Mouse (Mus musculus): ENCODE data around the gene Gli1. TPM values are rescaled to one million over a fixed set of nuclear protein-coding genes. Genes with fewer than 3 reads are reported as not detected.
A peak's percentile ranks its signal among the peaks of the same experiment; 100 is the strongest.

Gene Gli1
- polyA plus RNA-seq, 1 experiment, result 0.06 TPM

- no peak for TF ChIP-seq GATA1 (IDR thresholded peaks at IDR 0.05; ENCODE audit: low read length)
Measured at GRCm38 (mm10) chr10:127312858-127313257, 28.9 kb downstream of the Gli1 start.

- no peak for TF ChIP-seq GATA1 (IDR thresholded peaks at IDR 0.05; ENCODE audit: low read length)
Measured at GRCm38 (mm10) chr10:127312356-127312676, 29.5 kb downstream of the Gli1 start.

- no peak for TF ChIP-seq GATA1 (IDR thresholded peaks at IDR 0.05; ENCODE audit: low read length)
Measured at GRCm38 (mm10) chr10:127311476-127312355, 30.1 kb downstream of the Gli1 start, which contains the start of gene Mars. Gene Mars, minus strand, starts transcription at chr10:127311786.

GRCm38 (mm10) chr10:127310523-127311475 is 31.0 kb downstream of the Gli1 start:
- no peak for TF ChIP-seq GATA1 (IDR thresholded peaks at IDR 0.05; ENCODE audit: low read length)

GRCm38 (mm10) chr10:127303136-127303535 is 38.6 kb downstream of the Gli1 start:
- TF ChIP-seq GATA1 (IDR thresholded peaks at IDR 0.05; ENCODE audit: low read length), result no peak

- TF ChIP-seq GATA1 (IDR thresholded peaks at IDR 0.05; ENCODE audit: low read length), result no peak
Measured at GRCm38 (mm10) chr10:127300361-127300760, 41.4 kb downstream of the Gli1 start.

- TF ChIP-seq GATA1 (IDR thresholded peaks at IDR 0.05; ENCODE audit: low read length), result no peak
Measured at GRCm38 (mm10) chr10:127297015-127297871, 44.5 kb downstream of the Gli1 start.

GRCm38 (mm10) chr10:127295986-127296794 is 45.6 kb downstream of the Gli1 start:
- no peak for TF ChIP-seq GATA1 (IDR thresholded peaks at IDR 0.05; ENCODE audit: low read length)

- no peak for TF ChIP-seq GATA1 (IDR thresholded peaks at IDR 0.05; ENCODE audit: low read length)
Measured at GRCm38 (mm10) chr10:127294895-127295510, 46.8 kb downstream of the Gli1 start.

GRCm38 (mm10) chr10:127293590-127294113 is 48.1 kb downstream of the Gli1 start:
- no peak for TF ChIP-seq GATA1 (IDR thresholded peaks at IDR 0.05; ENCODE audit: low read length)

- no peak for TF ChIP-seq GATA1 (IDR thresholded peaks at IDR 0.05; ENCODE audit: low read length)
Measured at GRCm38 (mm10) chr10:127292987-127293538, 48.7 kb downstream of the Gli1 start.

GRCm38 (mm10) chr10:127291881-127292638 is 49.7 kb downstream of the Gli1 start:
- peak; percentile 72 for TF ChIP-seq GATA1 (IDR thresholded peaks at IDR 0.05; ENCODE audit: low read length)

Data from G1E-ER4 (cell line).